Mouse (Mus musculus) CH12.LX (cell line): Measurements from ENCODE around the gene Eif4h. TPM values are rescaled to one million over a fixed set of nuclear protein-coding genes. Genes with fewer than 3 reads are reported as not detected.
A peak's percentile ranks its signal among the peaks of the same experiment; 100 is the strongest.

Source experiments
- DNase-seq: peaks from one replicate; pipeline ENCODE4 v3.0.0-alpha.2; 2013; ENCODE audit errors: extremely low read depth
- H3K27ac ChIP-seq: 2 replicates; pipeline ENCODE4 v1.5.1; 2012; ENCODE audit warnings: low read depth, mild to moderate bottlenecking, control low read depth, moderate library complexity; ENCODE audit not compliant: insufficient read depth
- H3K27me3 ChIP-seq: replicated peaks from 2 replicates; pipeline ENCODE3; 2012; ENCODE audit warnings: inconsistent platforms
- H3K36me3 ChIP-seq, 2 experiments: replicated peaks in 1 of 2; 2 replicates each; pipeline versions ENCODE3 to v1.6.1; 2012; ENCODE audit warnings: inconsistent platforms in 1 of 2, low read length in 1 of 2, mild to moderate bottlenecking in 1 of 2, mixed read lengths in 1 of 2, moderate library complexity in 1 of 2; ENCODE audit not compliant: control insufficient read depth in 1 of 2, insufficient read depth in 1 of 2
- H3K4me1 ChIP-seq, 2 experiments: 2 replicates each; pipeline ENCODE4 v1.6.1; 2012; ENCODE audit warnings: inconsistent platforms in 1 of 2, moderate library complexity in 1 of 2; ENCODE audit not compliant: insufficient read depth in 2 of 2, control insufficient read depth in 1 of 2
- H3K4me2 ChIP-seq: 2 replicates; pipeline ENCODE4 v1.6.1; 2012; ENCODE audit warnings: low read depth, mild to moderate bottlenecking, control low read depth; ENCODE audit not compliant: poor library complexity, insufficient read depth, severe bottlenecking
- H3K4me3 ChIP-seq, 3 experiments: fragments of 150-350 bp in 1 of 3; sonication (generic) in 1 of 3; replicated peaks in 1 of 3; 2 replicates each; pipeline versions ENCODE3 to v1.5.1; 2011 to 2012; ENCODE audit warnings: low read depth in 2 of 3, low read length in 2 of 3, mild to moderate bottlenecking in 2 of 3, moderate library complexity in 2 of 3, control low read depth in 1 of 3, improper control_type of control experiment in 1 of 3, inconsistent platforms in 1 of 3, mixed read lengths in 1 of 3; ENCODE audit not compliant: poor library complexity in 1 of 3
- H3K79me2 ChIP-seq: replicated peaks from 2 replicates; pipeline ENCODE4 v1.6.1; 2012; ENCODE audit warnings: mild to moderate bottlenecking, moderate library complexity; ENCODE audit not compliant: control insufficient read depth, poor library complexity, insufficient read depth, severe bottlenecking; ENCODE audit errors: extremely low read depth
- H3K9ac ChIP-seq: 2 replicates; pipeline ENCODE4 v1.6.1; 2012; ENCODE audit warnings: low read depth, mild to moderate bottlenecking, control low read depth, moderate library complexity; ENCODE audit not compliant: insufficient read depth
- H3K9me3 ChIP-seq: replicated peaks from 2 replicates; pipeline ENCODE3; 2012; ENCODE audit warnings: low read length, inconsistent platforms, mixed read lengths
- BHLHE40 ChIP-seq: IDR thresholded peaks from 2 replicates; pipeline ENCODE4 v1.6.1; 2011; ENCODE audit warnings: mild to moderate bottlenecking, low read depth, low read length, improper control_type of control experiment
- CHD1 ChIP-seq: IDR thresholded peaks from 2 replicates; pipeline ENCODE4 v1.6.1; 2012; ENCODE audit warnings: low read depth, low read length, improper control_type of control experiment, inconsistent platforms
- CHD2 ChIP-seq: IDR thresholded peaks from 2 replicates; pipeline ENCODE4 v1.6.1; 2011; ENCODE audit warnings: low read length, improper control_type of control experiment
- CTCF ChIP-seq, 2 experiments: IDR thresholded peaks in 1 of 2; conservative IDR thresholded peaks in 1 of 2; 2 replicates each; pipeline ENCODE4 v1.5.1; 2011 to 2012; ENCODE audit warnings: low read depth in 2 of 2, low read length in 2 of 2, improper control_type of control experiment in 1 of 2, inconsistent platforms in 1 of 2, mild to moderate bottlenecking in 1 of 2, moderate library complexity in 1 of 2
- E2F4 ChIP-seq: IDR thresholded peaks from 2 replicates; pipeline ENCODE4 v1.6.1; 2011; ENCODE audit warnings: low read depth, low read length, improper control_type of control experiment; ENCODE audit not compliant: insufficient replicate concordance
- ELF1 ChIP-seq: IDR thresholded peaks from 2 replicates; pipeline ENCODE4 v1.6.1; 2014; ENCODE audit warnings: low read depth, mild to moderate bottlenecking, inconsistent platforms, low read length, improper control_type of control experiment
- EP300 ChIP-seq: IDR thresholded peaks from 2 replicates; pipeline ENCODE4 v1.6.1; 2011; ENCODE audit warnings: low read length, improper control_type of control experiment
- ETS1 ChIP-seq: conservative IDR thresholded peaks from 2 replicates; pipeline ENCODE4 v1.6.1; 2012; ENCODE audit warnings: low read depth, mild to moderate bottlenecking, inconsistent platforms, low read length, improper control_type of control experiment, moderate library complexity
- HCFC1 ChIP-seq: IDR thresholded peaks from 2 replicates; pipeline ENCODE4 v1.6.1; 2012; ENCODE audit warnings: low read depth, mild to moderate bottlenecking, inconsistent platforms, low read length, improper control_type of control experiment
- JUN ChIP-seq: IDR thresholded peaks from 2 replicates; pipeline ENCODE4 v1.6.1; 2011; ENCODE audit warnings: low read depth, mild to moderate bottlenecking, low read length, improper control_type of control experiment, moderate library complexity; ENCODE audit not compliant: insufficient read depth
- KAT2A ChIP-seq: IDR thresholded peaks from 2 replicates; pipeline ENCODE4 v1.6.1; 2012; ENCODE audit warnings: low read length, improper control_type of control experiment, inconsistent platforms; ENCODE audit not compliant: insufficient replicate concordance
- MAZ ChIP-seq: IDR thresholded peaks from 2 replicates; pipeline ENCODE4 v1.6.1; 2012; ENCODE audit warnings: low read depth, mild to moderate bottlenecking, inconsistent platforms, low read length, improper control_type of control experiment, moderate library complexity
- MXI1 ChIP-seq: IDR thresholded peaks from 2 replicates; pipeline ENCODE4 v1.6.1; 2011; ENCODE audit warnings: mild to moderate bottlenecking, low read depth, low read length, improper control_type of control experiment
- MYC ChIP-seq: IDR thresholded peaks from 2 replicates; pipeline ENCODE4 v1.6.1; 2011; ENCODE audit warnings: low read depth, mild to moderate bottlenecking, improper control_type of control experiment, low read length
- NELFE ChIP-seq: IDR thresholded peaks from 2 replicates; pipeline ENCODE4 v1.6.1; 2011; ENCODE audit warnings: low read depth, low read length, improper control_type of control experiment
- NRF1 ChIP-seq: IDR thresholded peaks from 2 replicates; pipeline ENCODE4 v1.6.1; 2014; ENCODE audit warnings: low read depth, mild to moderate bottlenecking, inconsistent platforms, low read length, improper control_type of control experiment, moderate library complexity
- PAX5 ChIP-seq: IDR thresholded peaks from 2 replicates; pipeline ENCODE4 v1.6.1; 2012; ENCODE audit warnings: low read length, inconsistent platforms, mixed read lengths
- POLR2A ChIP-seq: IDR thresholded peaks from 2 replicates; pipeline ENCODE4 v1.6.1; 2011; ENCODE audit warnings: low read depth, mild to moderate bottlenecking, improper control_type of control experiment, low read length
- POLR2AphosphoS2 ChIP-seq: IDR thresholded peaks from 2 replicates; pipeline ENCODE4 v1.6.1; 2011; ENCODE audit warnings: low read depth, low read length, improper control_type of control experiment
- RAD21 ChIP-seq: IDR thresholded peaks from 2 replicates; pipeline ENCODE4 v1.6.1; 2011; ENCODE audit warnings: low read depth, mild to moderate bottlenecking, low read length, improper control_type of control experiment, moderate library complexity
- SMC3 ChIP-seq: IDR thresholded peaks from 2 replicates; pipeline ENCODE4 v1.6.1; 2011; ENCODE audit warnings: low read depth, low read length, improper control_type of control experiment
- TBP ChIP-seq: conservative IDR thresholded peaks from 2 replicates; pipeline ENCODE4 v1.6.1; 2011; ENCODE audit warnings: low read depth, low read length, improper control_type of control experiment
- TCF12 ChIP-seq: IDR thresholded peaks from 2 replicates; pipeline ENCODE4 v1.6.1; 2014; ENCODE audit warnings: low read depth, mild to moderate bottlenecking, inconsistent platforms, low read length, improper control_type of control experiment
- USF1 ChIP-seq: IDR thresholded peaks from 2 replicates; pipeline ENCODE4 v1.6.1; 2014; ENCODE audit warnings: low read depth, mild to moderate bottlenecking, inconsistent platforms, low read length, improper control_type of control experiment
- ZMIZ1 ChIP-seq: IDR thresholded peaks from 2 replicates; pipeline ENCODE4 v1.6.1; 2012; ENCODE audit warnings: low read depth, mild to moderate bottlenecking, inconsistent platforms, low read length, improper control_type of control experiment
- ZNF384 ChIP-seq: IDR thresholded peaks from 2 replicates; pipeline ENCODE4 v1.6.1; 2012; ENCODE audit warnings: low read depth, low read length, improper control_type of control experiment, inconsistent platforms
- dilution Hi-C: fragments of 300-500 bp; cut with MboI; formaldehyde crosslinking; loops from 2 replicates; pipeline ENCODE4 v1.14.3; 2020; ENCODE audit warnings: low sequenced_read_pairs; ENCODE audit not compliant: extremely low pct_unique_long_range_greater_than_20kb, extremely low pct_ligation_motif_present
- in situ Hi-C: fragments of 300-500 bp; cut with MboI; formaldehyde crosslinking; loops from 3 replicates; pipeline ENCODE4 v1.14.3; 2019; ENCODE audit warnings: low sequenced_read_pairs, low pct_ligation_motif_present, low pct_unique_long_range_greater_than_20kb, mixed read lengths
- polyA plus RNA-seq: library from polyadenylated mRNA; unstranded; fragments of >175 nt; gene quantifications from 2 replicates; pipeline ENCODE4 v1.2.1, GENCODE M21; 2012; ENCODE audit warnings: low read depth; ENCODE audit not compliant: insufficient read length
- total RNA-seq, 2 experiments: library from RNA; depleted of rRNA; stranded (reverse); fragments of 300-350 nt in 1 of 2; fragments of >200 nt in 1 of 2; gene quantifications; 2 replicates each; pipeline ENCODE4 v1.2.3; 2012 to 2014

Gene Eif4h
- total and polyA plus RNA-seq, 3 experiments: 391 to 470 (median 408) TPM

DNA sequence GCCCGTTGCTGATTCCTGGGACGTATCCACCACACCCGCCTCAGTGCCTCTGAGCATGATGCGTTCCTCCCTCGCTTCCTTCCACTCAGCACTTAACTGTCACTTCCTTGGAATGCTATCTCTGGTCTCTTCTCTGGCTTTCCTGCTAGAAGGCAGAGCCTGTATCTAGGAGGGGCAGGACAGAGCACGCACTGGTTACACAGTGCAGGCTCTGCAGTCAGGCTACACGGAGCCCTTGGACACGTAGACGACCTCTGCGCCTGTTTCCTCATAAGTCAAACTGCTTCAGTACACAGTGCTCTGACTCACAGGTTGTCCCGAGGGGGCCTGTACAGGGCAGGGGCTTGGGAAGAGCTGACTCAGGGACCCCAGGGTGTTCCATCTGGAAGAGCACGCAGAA is 40.9 kb upstream of the Eif4h start:
- Histone ChIP-seq H3K79me2 (no peaks in the 10 kb centered on the region), H3K27ac (no peak overlapping the region), H3K4me1 (peaks cover 31 to 50% of the 10 kb centered on the region in 2 experiments), H3K9me3 (no peaks in the 10 kb centered on the region), H3K36me3 (peaks cover 0 to 36% of the 10 kb centered on the region in 2 experiments), H3K9ac (no peak overlapping the region), H3K4me2 (no peak overlapping the region), H3K4me3 (no peak overlapping the region), H3K27me3 (no peaks in the 10 kb centered on the region)
- dilution Hi-C loops: no loop called here
- no peak for DNase-seq
- TF ChIP-seq E2F4 (no peak), TCF12 (no peak), BHLHE40 (no peak), KAT2A (no peak), CHD2 (no peak), POLR2AphosphoS2 (no peak), SMC3 (no peak), ZNF384 (no peak), HCFC1 (no peak), NELFE (no peak), POLR2A (no peak), NRF1 (no peak), MXI1 (no peak), CTCF (conservative IDR thresholded peaks at IDR 0.05 in 1 of 2, IDR thresholded peaks at IDR 0.05 in 1 of 2; ENCODE audit: low read depth in 2 of 2, low read length in 2 of 2) (no peak)
- in situ Hi-C loops: no loop called here

DNA sequence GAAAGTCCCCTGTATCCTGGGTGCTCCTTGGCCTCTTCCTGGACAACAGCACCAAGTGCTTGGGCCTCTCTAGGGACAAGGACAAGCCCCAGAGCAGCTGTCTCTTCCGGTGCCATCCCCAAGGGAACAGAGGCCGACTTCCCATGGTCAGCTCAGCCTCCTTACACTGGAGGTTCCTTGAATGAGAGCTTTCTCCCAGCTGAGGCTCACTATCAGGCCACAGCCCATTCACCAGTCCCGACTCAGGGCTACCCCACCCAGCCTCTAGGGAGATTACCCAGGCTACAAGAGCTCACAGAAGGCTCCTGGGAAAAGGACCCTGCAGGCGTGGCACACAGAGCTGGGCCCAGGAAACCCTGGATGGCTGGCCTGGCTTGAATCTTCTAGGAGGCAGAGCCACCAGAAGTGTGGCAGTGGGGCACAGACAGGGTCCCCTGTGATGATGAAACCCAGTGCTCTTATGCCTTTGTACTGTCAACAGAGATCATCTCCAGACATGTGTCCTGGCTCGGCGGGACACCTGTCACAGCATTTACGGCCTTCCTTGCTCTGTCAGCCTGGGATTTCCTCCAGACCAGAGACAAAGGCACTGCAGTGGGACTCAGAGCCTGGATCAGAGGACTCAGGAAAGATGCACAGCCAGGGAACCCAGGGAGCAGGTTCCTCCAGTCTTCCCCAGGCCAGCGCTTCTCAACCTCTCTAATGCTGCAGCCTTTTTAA is 39.7 kb upstream of the Eif4h start:
- Histone ChIP-seq H3K4me3 (peak overlapping the region in 2 of 3 experiments; percentile 54 to 59), H3K4me2 (peak overlapping the region; percentile 27), H3K4me1 (peaks cover 31 to 50% of the 10 kb centered on the region in 2 experiments), H3K9ac (peak overlapping the region; percentile 8; the same call in 1 of the 2 replicates), H3K9me3 (no peaks in the 10 kb centered on the region), H3K36me3 (peaks cover 0 to 33% of the 10 kb centered on the region in 2 experiments), H3K27ac (no peak overlapping the region), H3K27me3 (no peaks in the 10 kb centered on the region), H3K79me2 (no peaks in the 10 kb centered on the region)
- peak; percentile 29 for DNase-seq
- TF ChIP-seq JUN (no peak), TCF12 (no peak), ETS1 (no peak), MAZ (no peak), TBP (no peak), PAX5 (no peak), ZMIZ1 (no peak), RAD21 (no peak), EP300 (no peak), USF1 (no peak), MYC (no peak), KAT2A (no peak), SMC3 (no peak), ELF1 (no peak), CHD1 (no peak), NELFE (no peak)
- dilution Hi-C loops: no loop called here
- in situ Hi-C loops: no loop called here
